Mouse (Mus musculus) ES-Bruce4 (cell line): ENCODE results near the gene Prkar1b.

Experiments used
- CTCF ChIP-seq: IDR thresholded peaks from one replicate; pipeline ENCODE4 v1.8.1; 2011; ENCODE audit warnings: low read depth, low read length
- POLR2A ChIP-seq: IDR thresholded peaks from one replicate; pipeline ENCODE4 v1.8.1; 2011; ENCODE audit warnings: low read length; ENCODE audit not compliant: insufficient read depth

- no peak for TF ChIP-seq CTCF
- TF ChIP-seq POLR2A = no peak
These were observed 139.2 kb downstream of the Prkar1b start for GRCm38 (mm10) chr5:139010649-139011048.
